Mouse (Mus musculus): ENCODE results near the gene Ssh2.

GRCm38 (mm10) chr11:77508068-77509021, 292.3 kb downstream of the Ssh2 start:
- TF ChIP-seq CTCF (IDR thresholded peaks at IDR 0.05; ENCODE audit: borderline replicate concordance, insufficient read depth, low read length) = peak; percentile 40
- TF ChIP-seq POLR2A (IDR thresholded peaks at IDR 0.05; ENCODE audit: low read depth, low read length) = peak; percentile 62
